Mouse (Mus musculus) embryonic facial prominence, embryonic 13.5 days (tissue): Measurements from ENCODE around the gene Fam193b. TPM values are rescaled to one million over a fixed set of nuclear protein-coding genes. Genes with fewer than 3 reads are reported as not detected.

ENCODE experiments used
- ATAC-seq: fragments of 200-750 bp; cut with Nextera tagmentation; 2 replicates; pipeline ENCODE4 v1.8.0; 2017; ENCODE audit warnings: low read depth; ENCODE audit not compliant: insufficient number of reproducible peaks, insufficient read depth, low FRiP score, low TSS enrichment
- H3K27ac ChIP-seq: fragments of 300-500 bp; sonication (generic); 2 replicates; pipeline ENCODE4 v1.5.1; 2015; ENCODE audit warnings: moderate library complexity, mild to moderate bottlenecking, inconsistent platforms
- H3K27me3 ChIP-seq: fragments of 300-500 bp; sonication (generic); 2 replicates; pipeline ENCODE4 v1.6.1; 2015; ENCODE audit warnings: mild to moderate bottlenecking, inconsistent platforms
- H3K36me3 ChIP-seq: fragments of 300-500 bp; sonication (generic); 2 replicates; pipeline ENCODE4 v1.6.1; 2015; ENCODE audit warnings: mild to moderate bottlenecking, inconsistent platforms
- H3K4me1 ChIP-seq: fragments of 300-500 bp; sonication (generic); 2 replicates; pipeline ENCODE4 v1.6.1; 2015; ENCODE audit warnings: inconsistent platforms
- H3K4me2 ChIP-seq: fragments of 300-500 bp; sonication (generic); 2 replicates; pipeline ENCODE4 v1.6.1; 2015; ENCODE audit warnings: moderate library complexity, mild to moderate bottlenecking, inconsistent platforms
- H3K4me3 ChIP-seq: fragments of 300-500 bp; sonication (generic); 2 replicates; pipeline ENCODE4 v1.5.1; 2015; ENCODE audit warnings: mild to moderate bottlenecking, inconsistent platforms
- H3K9ac ChIP-seq: fragments of 300-500 bp; sonication (generic); 2 replicates; pipeline ENCODE4 v1.6.1; 2015; ENCODE audit warnings: mild to moderate bottlenecking, inconsistent platforms
- H3K9me3 ChIP-seq: fragments of 300-500 bp; sonication (generic); 2 replicates; pipeline ENCODE4 v1.6.1; 2016; ENCODE audit warnings: inconsistent platforms
- WGBS: fragments of 180-500 bp; shearing (Covaris S2); methylation state at CpG from one replicate; pipeline ENCODE4 v1.1.7; 2015; ENCODE audit warnings: mixed read lengths; 5-methylcytosine and 5-hydroxymethylcytosine counted together
- polyA plus RNA-seq: library from polyadenylated mRNA; unstranded; fragments of >200 nt; fragmentation: Nextera tagmentation; extraction: Ambion mirVana; gene quantifications from 2 replicates; pipeline ENCODE4 v1.2.1, GENCODE M21; 2015

Fam193b gene
- polyA plus RNA-seq, 1 experiment from 2014 or later: 47.4 TPM

DNA sequence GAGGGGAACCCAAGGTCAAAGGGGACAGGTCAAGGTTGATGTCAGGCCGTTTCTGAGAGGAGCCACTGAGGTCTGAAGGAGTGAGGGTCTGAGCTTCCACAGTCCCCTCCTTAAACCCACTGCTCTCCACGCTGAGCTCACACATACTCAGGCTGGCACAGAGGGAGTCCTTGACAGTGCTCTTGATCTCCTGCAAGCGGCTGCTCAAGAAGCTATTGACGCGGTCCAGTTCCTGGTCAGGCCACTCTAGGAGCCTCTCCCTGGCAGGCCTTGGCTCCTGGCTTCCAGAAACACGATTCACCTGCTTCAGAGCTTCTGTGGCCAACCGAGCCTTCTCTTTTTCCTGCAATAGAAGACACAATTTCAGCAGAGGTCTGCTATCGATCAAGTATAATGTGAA, 27.5 kb downstream of the Fam193b start:
- H3K27ac ChIP-seq: no peak overlapping the region
- H3K4me1 ChIP-seq: no peaks in the 10 kb centered on the region
- H3K9me3 ChIP-seq: no peaks in the 10 kb centered on the region
- H3K4me3 ChIP-seq: no peak overlapping the region
- peaks cover 100% of the 10 kb centered on the region for H3K36me3 ChIP-seq
- no peaks in the 10 kb centered on the region for H3K27me3 ChIP-seq
- no peak overlapping the region for H3K4me2 ChIP-seq
- no peak overlapping the region for H3K9ac ChIP-seq
- no peak for ATAC-seq
- 86% methylated on average over 8 of the region's 8 CpGs for WGBS

DNA sequence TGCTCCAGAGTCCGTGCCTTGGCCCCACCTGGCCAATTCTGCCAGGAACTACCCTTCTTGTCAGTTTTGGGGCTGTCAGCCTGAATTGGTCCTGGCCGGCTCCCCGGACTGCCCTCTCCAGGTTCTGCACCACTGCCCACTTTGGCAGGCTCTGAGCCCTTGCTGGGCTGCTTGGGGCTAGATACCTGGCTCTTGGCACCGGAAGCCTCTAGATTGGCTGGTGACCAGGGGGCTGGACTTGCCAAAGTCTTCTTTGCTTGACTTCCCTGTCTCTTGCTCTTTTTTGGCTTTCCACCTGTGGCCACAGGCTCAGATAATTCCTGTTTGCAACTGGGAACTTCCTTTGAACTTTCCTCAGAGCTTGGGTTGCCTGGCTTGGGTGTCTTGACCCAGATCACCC, 28.0 kb downstream of the Fam193b start:
- Histone ChIP-seq H3K9ac (no peak overlapping the region), H3K27me3 (no peaks in the 10 kb centered on the region), H3K9me3 (no peaks in the 10 kb centered on the region), H3K4me2 (no peak overlapping the region), H3K27ac (no peak overlapping the region), H3K4me1 (no peaks in the 10 kb centered on the region), H3K4me3 (no peak overlapping the region), H3K36me3 (peaks cover 99% of the 10 kb centered on the region)
- ATAC-seq: no peak
- 100% methylated on average over 4 of the region's 4 CpGs for WGBS

DNA sequence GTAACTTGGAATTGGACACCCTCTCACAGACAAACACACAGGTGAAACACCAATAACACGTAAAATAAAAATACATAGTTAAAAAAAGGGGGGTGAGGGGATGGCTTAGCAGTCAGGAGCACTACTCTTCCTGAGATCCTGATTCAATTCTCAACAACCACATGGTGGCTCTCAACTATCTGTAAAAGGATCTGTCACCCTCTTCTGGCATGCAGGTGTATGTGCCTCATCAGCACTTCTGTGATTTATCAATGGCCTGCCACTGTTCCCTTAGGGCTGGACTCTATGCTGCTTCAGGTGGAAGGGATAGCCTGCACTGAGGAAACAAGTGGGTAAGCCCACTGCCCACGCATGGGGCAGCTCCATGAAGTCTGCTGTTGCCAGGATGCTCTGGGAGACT, 30.0 kb downstream of the Fam193b start:
- H3K4me1 ChIP-seq: peaks cover 3% of the 10 kb centered on the region; the same call in 1 of the 2 replicates
- no peaks in the 10 kb centered on the region for H3K27me3 ChIP-seq
- no peak for ATAC-seq
- no peak overlapping the region for H3K4me2 ChIP-seq
- H3K9me3 ChIP-seq: no peaks in the 10 kb centered on the region
- WGBS: 88% methylated on average over 2 of the region's 2 CpGs
- H3K27ac ChIP-seq: no peak overlapping the region
- H3K4me3 ChIP-seq: no peak overlapping the region
- peaks cover 85% of the 10 kb centered on the region for H3K36me3 ChIP-seq
- H3K9ac ChIP-seq: no peak overlapping the region

DNA sequence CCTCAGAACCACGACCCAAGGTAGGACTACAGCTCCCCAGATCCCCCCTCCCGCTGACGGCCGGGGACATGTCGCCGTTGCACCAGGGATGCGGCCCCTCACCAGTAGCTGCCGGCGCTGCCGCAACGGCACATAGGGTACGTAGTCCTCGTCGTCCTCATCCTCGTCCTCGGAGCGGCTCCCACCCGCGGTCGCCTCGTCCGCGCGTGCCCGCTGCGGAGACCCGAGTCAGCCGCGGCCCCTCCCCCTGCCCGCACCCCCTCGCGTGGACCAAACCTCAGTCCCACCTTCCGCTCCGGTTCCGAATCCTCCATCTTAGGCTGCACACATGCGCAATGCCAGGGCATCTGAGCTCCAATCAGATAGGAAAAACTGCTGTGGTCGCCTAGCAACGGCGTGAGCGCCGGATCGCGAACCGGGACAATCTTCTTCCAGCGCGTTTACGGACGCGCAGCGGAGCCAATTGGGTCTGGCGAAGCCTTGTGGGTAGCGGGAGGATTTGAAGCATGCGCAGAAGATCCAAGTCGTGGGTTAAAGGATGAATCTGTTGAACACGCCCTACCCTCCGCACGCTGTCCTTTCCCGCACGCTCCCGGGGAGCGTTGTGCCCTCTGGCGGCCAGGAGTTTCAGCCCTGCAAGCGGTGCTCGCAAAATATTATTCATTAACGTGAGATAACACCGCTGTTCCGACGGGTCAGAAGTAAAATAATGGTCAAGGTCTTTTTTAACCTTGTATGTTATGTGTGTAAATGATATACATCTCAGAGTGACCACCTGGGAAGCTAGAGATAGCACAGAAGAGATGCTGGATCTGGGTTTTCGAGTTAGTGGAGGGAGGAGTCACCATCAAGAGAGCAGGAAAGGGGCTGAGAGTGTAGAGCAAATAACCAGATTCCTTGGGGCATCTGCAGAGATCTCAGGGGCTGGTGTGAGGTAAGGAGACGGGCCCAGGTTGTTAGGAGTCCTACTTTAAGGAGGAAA, 34.4 kb downstream of the Fam193b start, which contains the start of gene Ddx41:
Gene Ddx41, minus strand, starts transcription at position 465 of the 982 bp plus-strand sequence.
- H3K9ac ChIP-seq: peak within 1 kb of the TSS; percentile 91
- H3K9me3 ChIP-seq: no peaks in the 10 kb centered on the region
- H3K36me3 ChIP-seq: peaks cover 78% of the 10 kb centered on the region
- H3K4me2 ChIP-seq: peak within 1 kb of the TSS; percentile 97
- H3K27me3 ChIP-seq: no peaks in the 10 kb centered on the region
- peak within 1 kb of the TSS; percentile 65 for H3K27ac ChIP-seq
- WGBS: under 1% methylated on average over 70 of the region's 70 CpGs
- peak within 1 kb of the TSS; percentile 91 for H3K4me3 ChIP-seq
- peaks cover 16% of the 10 kb centered on the region for H3K4me1 ChIP-seq
- peak; percentile 95 for ATAC-seq

DNA sequence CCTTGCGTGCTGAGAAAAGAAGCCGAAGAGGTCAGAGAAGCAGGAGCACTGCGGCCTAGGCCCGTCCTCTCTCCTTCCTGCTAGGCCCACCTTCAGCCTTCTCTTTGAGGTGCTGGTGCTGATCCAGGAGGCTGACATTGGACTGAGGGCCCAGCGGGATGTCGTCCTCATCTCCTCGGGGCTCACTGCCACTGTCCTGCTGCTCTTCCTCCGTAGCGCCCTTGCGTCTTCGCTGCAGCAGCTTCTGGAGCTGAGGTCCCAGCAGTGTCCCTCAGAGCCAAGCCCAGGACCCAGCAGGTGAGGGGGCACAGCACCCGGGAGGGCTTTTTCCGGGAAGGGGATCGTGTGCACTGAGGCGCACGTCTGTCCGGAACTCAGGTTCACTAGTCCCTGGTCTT, 35.1 kb downstream of the Fam193b start:
- peaks cover 78% of the 10 kb centered on the region for H3K36me3 ChIP-seq
- ATAC-seq: no peak

DNA sequence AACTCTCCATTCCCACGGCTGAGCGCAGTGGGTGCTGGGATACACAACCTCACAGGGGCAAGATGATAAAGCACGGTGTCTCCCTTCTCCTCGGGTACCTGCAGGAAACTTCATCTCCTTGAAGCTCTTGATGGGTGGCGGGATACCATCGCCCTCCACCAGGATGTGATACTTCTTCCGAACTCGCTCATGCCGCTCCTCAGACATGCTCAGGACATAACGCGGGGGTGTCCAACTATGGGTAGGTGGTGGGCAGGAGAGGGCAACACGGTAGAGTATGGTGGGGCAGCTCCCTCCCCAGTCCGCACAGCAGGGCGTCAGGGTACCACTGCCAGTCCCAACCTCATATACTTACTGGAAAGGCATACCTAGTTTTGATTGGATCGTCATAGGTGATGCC, 35.7 kb downstream of the Fam193b start:
- H3K36me3 ChIP-seq: peaks cover 78% of the 10 kb centered on the region
- no peak for ATAC-seq
- H3K9ac ChIP-seq: peak overlapping the region; percentile 91
- WGBS: 91% methylated on average over 15 of the region's 15 CpGs
- no peaks in the 10 kb centered on the region for H3K27me3 ChIP-seq
- H3K4me1 ChIP-seq: peaks cover 16% of the 10 kb centered on the region
- peak overlapping the region; percentile 97 for H3K4me2 ChIP-seq
- peak overlapping the region; percentile 91 for H3K4me3 ChIP-seq
- H3K9me3 ChIP-seq: no peaks in the 10 kb centered on the region
- no peak overlapping the region for H3K27ac ChIP-seq

More for the DNA sequence above, 35.1 kb downstream of the Fam193b start:
- Histone ChIP-seq H3K9me3 (no peaks in the 10 kb centered on the region), H3K27ac (peak overlapping the region; percentile 28; the same call in 1 of the 2 replicates), H3K4me2 (peak overlapping the region; percentile 97), H3K27me3 (no peaks in the 10 kb centered on the region), H3K9ac (peak overlapping the region; percentile 91), H3K4me3 (peak overlapping the region; percentile 91), H3K4me1 (peaks cover 16% of the 10 kb centered on the region)
- WGBS: 18% methylated on average over 17 of the region's 17 CpGs

DNA sequence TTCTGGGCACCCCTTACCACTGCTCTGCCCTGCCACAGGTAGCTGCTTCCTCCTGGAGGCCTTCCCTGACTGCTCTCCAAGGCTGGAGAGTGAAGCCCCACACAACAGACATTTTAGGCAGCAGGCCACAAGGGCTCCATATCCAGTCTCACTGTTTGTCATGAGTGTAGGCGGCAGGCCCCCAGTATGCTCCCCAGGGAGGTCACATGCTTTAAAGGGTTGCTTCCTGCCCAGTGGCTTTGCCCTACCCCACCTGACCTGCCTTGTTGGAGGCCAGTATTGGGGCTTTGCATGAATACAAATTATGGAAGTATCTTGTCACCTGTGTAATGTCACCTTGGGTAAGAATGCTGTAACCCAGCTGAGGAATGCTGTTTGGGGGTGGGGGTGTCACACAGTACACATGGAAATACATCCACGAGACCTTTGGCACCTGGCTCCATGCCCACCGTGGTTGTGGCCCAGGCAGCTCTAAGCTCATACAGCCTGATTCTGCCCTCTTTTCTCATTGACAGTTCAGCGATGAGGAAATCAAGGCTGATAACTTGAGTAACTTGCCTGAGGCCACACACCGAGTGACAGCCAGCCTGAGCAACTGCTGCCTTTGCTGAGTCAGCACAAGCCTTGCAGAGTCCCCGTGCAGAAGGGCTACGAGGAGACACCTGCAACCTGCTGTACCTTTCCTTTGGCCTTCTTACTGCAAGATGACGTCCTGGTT, 41.6 kb downstream of the Fam193b start, which contains the start of gene Dok3:
Gene Dok3, minus strand, starts transcription at position 99 of the 718 bp plus-strand sequence.
- H3K27me3 ChIP-seq: no peaks in the 10 kb centered on the region
- H3K4me1 ChIP-seq: no peaks in the 10 kb centered on the region
- H3K9me3 ChIP-seq: no peaks in the 10 kb centered on the region
- H3K9ac ChIP-seq: no peak within 1 kb of the TSS
- ATAC-seq: no peak
- H3K27ac ChIP-seq: no peak within 1 kb of the TSS
- no peak within 1 kb of the TSS for H3K4me3 ChIP-seq
- peaks cover 56% of the 10 kb centered on the region for H3K36me3 ChIP-seq
- no peak within 1 kb of the TSS for H3K4me2 ChIP-seq
- WGBS: 74% methylated on average over 8 of the region's 8 CpGs

DNA sequence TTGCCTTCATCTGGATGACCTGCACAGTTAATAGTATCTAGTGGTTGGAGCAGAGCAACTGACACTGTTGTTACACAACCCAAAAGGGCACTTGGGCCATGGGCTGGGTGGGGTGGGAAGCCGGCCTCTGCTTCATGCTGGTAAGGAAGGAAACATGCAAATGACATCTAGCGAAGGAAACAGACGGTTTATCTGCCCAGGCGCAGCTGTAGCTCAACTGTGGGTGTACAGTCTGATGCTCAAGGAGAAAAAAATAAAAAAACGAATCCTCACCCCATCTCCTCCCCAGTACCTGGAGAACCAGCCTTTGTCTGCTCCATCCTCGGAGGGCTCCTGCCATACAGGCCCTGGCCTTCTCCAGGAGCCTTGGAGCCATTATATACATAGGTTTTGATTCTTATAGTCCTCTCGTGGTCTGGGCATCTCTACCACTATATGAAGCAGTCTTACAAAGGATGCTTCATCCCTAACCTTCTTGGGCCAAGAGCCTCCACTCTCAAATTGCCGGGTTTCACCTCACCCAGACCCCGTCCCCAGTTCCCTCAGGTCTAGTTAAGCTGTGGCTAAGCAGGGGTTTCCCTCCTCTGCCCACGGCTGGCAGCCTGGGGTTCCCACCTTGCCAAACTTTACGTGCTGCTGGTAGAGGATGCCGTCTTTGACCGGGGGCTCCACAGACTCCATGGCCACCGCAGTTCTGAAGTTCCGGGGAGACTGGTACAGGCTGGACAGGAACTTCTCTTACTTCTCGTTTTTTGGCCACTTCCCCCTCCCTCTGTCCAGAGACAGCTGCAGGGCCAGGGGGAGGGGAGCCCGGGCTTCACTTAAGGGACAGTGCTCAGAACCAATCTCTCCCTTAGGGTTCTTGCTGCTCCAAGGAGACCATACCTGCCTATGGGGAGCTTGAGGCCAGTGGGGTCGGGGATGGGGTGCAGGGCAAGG, 42.8 kb downstream of the Fam193b start:
- Histone ChIP-seq H3K9me3 (no peaks in the 10 kb centered on the region), H3K4me1 (no peaks in the 10 kb centered on the region), H3K4me2 (no peak overlapping the region), H3K9ac (no peak overlapping the region), H3K27ac (no peak overlapping the region), H3K36me3 (peaks cover 43% of the 10 kb centered on the region), H3K27me3 (no peaks in the 10 kb centered on the region), H3K4me3 (no peak overlapping the region)
- 82% methylated on average over 18 of the region's 18 CpGs for WGBS
- ATAC-seq: no peak

DNA sequence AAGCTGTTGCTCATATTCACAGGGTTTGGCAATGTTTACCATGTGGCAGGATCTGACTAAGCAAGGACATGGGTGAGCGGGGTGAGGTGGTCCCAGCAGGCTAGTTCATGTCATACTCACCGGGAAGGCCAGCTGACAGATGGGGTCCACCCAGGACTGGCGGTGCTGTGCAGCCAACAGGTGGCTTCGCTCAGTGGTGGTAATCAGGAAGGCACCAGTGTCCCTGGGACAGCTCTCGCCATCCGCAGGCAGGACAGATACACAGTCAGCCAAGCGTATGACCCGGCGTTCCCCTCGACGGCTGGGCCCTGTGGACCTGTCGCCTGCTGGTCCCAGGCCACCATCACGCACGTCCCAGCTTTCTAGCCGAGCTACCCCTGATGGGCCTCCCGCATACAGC, 43.7 kb downstream of the Fam193b start:
- no peak overlapping the region for H3K9ac ChIP-seq

DNA sequence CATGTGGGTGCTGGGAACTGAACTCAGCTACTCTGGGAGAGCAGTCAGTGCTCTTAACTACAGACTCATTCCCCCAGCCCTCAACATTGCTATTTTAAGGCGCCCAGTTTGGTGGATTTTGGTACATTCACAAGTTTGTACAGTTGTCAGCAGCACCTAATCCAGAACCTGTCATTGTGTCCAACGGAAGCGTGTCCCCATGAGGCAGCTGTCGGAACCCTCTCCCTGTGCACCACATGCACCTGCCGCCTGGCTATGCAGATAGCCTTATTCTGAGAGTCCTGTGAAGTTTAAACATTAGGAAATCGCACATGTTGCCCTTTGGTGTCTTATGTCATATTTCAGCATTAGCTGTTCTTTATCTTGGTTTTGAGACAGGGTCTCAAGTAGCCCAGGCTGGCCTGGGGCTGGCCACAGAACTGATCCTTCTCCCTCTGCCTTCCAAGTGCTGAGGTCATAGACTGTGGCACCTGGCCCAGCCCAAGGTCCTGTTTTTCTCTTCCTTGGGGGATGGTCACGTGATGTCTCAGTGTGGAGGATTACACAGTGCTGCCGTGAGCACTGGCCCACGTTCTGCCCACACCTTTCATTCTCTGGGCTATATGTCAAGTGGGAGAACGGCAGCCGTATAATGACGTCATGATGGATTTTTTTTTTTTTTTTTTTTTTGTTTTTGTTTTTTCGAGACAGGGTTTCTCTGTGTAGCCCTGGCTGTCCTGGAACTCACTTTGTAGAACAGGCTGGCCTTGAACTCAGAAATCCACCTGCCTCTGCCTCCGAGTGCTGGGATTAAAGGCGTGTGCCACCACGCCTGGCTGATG, 45.0 kb downstream of the Fam193b start:
- Histone ChIP-seq H3K27me3 (no peaks in the 10 kb centered on the region), H3K36me3 (peaks cover 21% of the 10 kb centered on the region), H3K27ac (no peak overlapping the region), H3K4me1 (no peaks in the 10 kb centered on the region), H3K4me3 (no peak overlapping the region), H3K9ac (no peak overlapping the region), H3K9me3 (no peaks in the 10 kb centered on the region), H3K4me2 (no peak overlapping the region)
- no peak for ATAC-seq
- WGBS: 85% methylated on average over 16 of the region's 16 CpGs

More for the DNA sequence above, 43.7 kb downstream of the Fam193b start:
- Histone ChIP-seq H3K4me1 (no peaks in the 10 kb centered on the region), H3K9me3 (no peaks in the 10 kb centered on the region), H3K27ac (no peak overlapping the region), H3K36me3 (peaks cover 34% of the 10 kb centered on the region), H3K27me3 (no peaks in the 10 kb centered on the region), H3K4me3 (no peak overlapping the region), H3K4me2 (no peak overlapping the region)
- 87% methylated on average over 16 of the region's 16 CpGs for WGBS
- ATAC-seq: no peak
